Mouse (Mus musculus) cortical plate, adult 2 months (tissue): Measurements from ENCODE around the gene Cenpm.

ENCODE experiments used
- CTCF ChIP-seq: fragments of 200-500 bp; IDR thresholded peaks from 2 replicates; pipeline ENCODE4 v1.5.1; 2011; ENCODE audit warnings: mild to moderate bottlenecking, control low read depth, low read length; ENCODE audit not compliant: insufficient read depth; ENCODE audit errors: extremely low read depth
- POLR2A ChIP-seq: fragments of 200-500 bp; IDR thresholded peaks from 2 replicates; pipeline ENCODE4 v1.6.1; 2011; ENCODE audit warnings: mild to moderate bottlenecking, low read length, control low read depth; ENCODE audit not compliant: insufficient read depth; ENCODE audit errors: extremely low read depth

GRCm38 (mm10) chr15:82210801-82211200 lies 33.7 kb downstream of the Cenpm start:
- TF ChIP-seq CTCF (no peak), POLR2A (no peak)
